Mouse (Mus musculus) ovary, postnatal 36 days (tissue): ENCODE measurements around the gene D1Pas1.

Experiments used
- DNase-seq: peaks from one replicate; pipeline ENCODE4 v3.0.0; 2022; ENCODE audit warnings: low spot score, mixed read lengths

The D1Pas1 gene

GRCm38 (mm10) chr1:186967201-186967812 lies at the start of gene D1Pas1:
Gene D1Pas1 (plus strand): TSS chr1:186967416.
- DNase-seq, result no peak

- DNase-seq, result no peak
These were observed 44.5 kb upstream of the D1Pas1 start for GRCm38 (mm10) chr1:186922489-186923370.

GRCm38 (mm10) chr1:186924027-186924426 lies 43.2 kb upstream of the D1Pas1 start:
- DNase-seq, result no peak

- DNase-seq, result no peak
These were observed 41.8 kb upstream of the D1Pas1 start for GRCm38 (mm10) chr1:186925411-186925810.

GRCm38 (mm10) chr1:186926316-186926949 lies 40.8 kb upstream of the D1Pas1 start:
- DNase-seq, result no peak

- no peak for DNase-seq
These were observed 40.3 kb upstream of the D1Pas1 start for GRCm38 (mm10) chr1:186926950-186927316.

- DNase-seq, result no peak
These were observed 39.7 kb upstream of the D1Pas1 start for GRCm38 (mm10) chr1:186927494-186927893.

- no peak for DNase-seq
These were observed 36.9 kb upstream of the D1Pas1 start for GRCm38 (mm10) chr1:186930160-186930887.

- no peak for DNase-seq
These were observed 36.4 kb upstream of the D1Pas1 start for GRCm38 (mm10) chr1:186930888-186931233.

GRCm38 (mm10) chr1:186934205-186934604 lies 33.0 kb upstream of the D1Pas1 start:
- no peak for DNase-seq

- no peak for DNase-seq
These were observed 14.8 kb upstream of the D1Pas1 start for GRCm38 (mm10) chr1:186952381-186952780.

GRCm38 (mm10) chr1:186954591-186954990 lies 12.6 kb upstream of the D1Pas1 start:
- DNase-seq, result no peak

GRCm38 (mm10) chr1:186959380-186959779 lies 7.8 kb upstream of the D1Pas1 start:
- DNase-seq, result peak; percentile 13

- no peak for DNase-seq
These were observed 2.9 kb upstream of the D1Pas1 start for GRCm38 (mm10) chr1:186964143-186964875.

GRCm38 (mm10) chr1:186967926-186968325 lies 710 bp downstream of the D1Pas1 start:
- no peak for DNase-seq

- no peak for DNase-seq
These were observed 9.8 kb downstream of the D1Pas1 start for GRCm38 (mm10) chr1:186976937-186977540.

- no peak for DNase-seq
These were observed 10.6 kb downstream of the D1Pas1 start for GRCm38 (mm10) chr1:186977801-186978200.

- no peak for DNase-seq
These were observed 12.2 kb downstream of the D1Pas1 start for GRCm38 (mm10) chr1:186979465-186979864.

- no peak for DNase-seq
These were observed 13.3 kb downstream of the D1Pas1 start for GRCm38 (mm10) chr1:186980503-186980902.

GRCm38 (mm10) chr1:186985131-186985530 lies 17.9 kb downstream of the D1Pas1 start:
- DNase-seq, result no peak

GRCm38 (mm10) chr1:186986086-186986485 lies 18.9 kb downstream of the D1Pas1 start:
- no peak for DNase-seq
